ENCODE assay signal across 25 mouse cellular contexts in genomic region chr5:35600233-35600632, GRCm38 (mm10).
"Had no signal": no experiment of that assay in that cellular context is flagged by ENCODE, and none has a peak within 500 bp of the region (broad histone marks: within the 10 kb centered on the region; RNA-seq: fewer than 3 reads in every experiment).

No protein-coding gene starts in this region.

- H3K9ac ChIP-seq: kidney, embryonic 15.5 days; limb, embryonic 13.5 days; liver, embryonic 12.5 days; liver, embryonic 15.5 days; lung, embryonic 15.5 days; midbrain, embryonic 12.5 days; midbrain, embryonic 15.5 days; neural tube, embryonic 12.5 days; neural tube, embryonic 15.5 days; stomach, embryonic 15.5 days had no signal

- H3K9me3 ChIP-seq: kidney, embryonic 15.5 days; liver, embryonic 15.5 days; lung, embryonic 15.5 days; midbrain, embryonic 15.5 days; neural tube, embryonic 12.5 days; neural tube, embryonic 15.5 days; stomach, embryonic 15.5 days had no signal

- H3K27me3 ChIP-seq: kidney, embryonic 15.5 days; limb, embryonic 13.5 days; liver, embryonic 12.5 days; liver, embryonic 15.5 days; lung, embryonic 15.5 days; midbrain, embryonic 12.5 days; midbrain, embryonic 15.5 days; neural tube, embryonic 12.5 days; neural tube, embryonic 15.5 days; stomach, embryonic 15.5 days had no signal

- H3K4me2 ChIP-seq: kidney, embryonic 15.5 days; limb, embryonic 13.5 days; liver, embryonic 12.5 days; liver, embryonic 15.5 days; lung, embryonic 15.5 days; midbrain, embryonic 12.5 days; midbrain, embryonic 15.5 days; neural tube, embryonic 12.5 days; neural tube, embryonic 15.5 days; stomach, embryonic 15.5 days had no signal

- H3K4me3 ChIP-seq: kidney, embryonic 15.5 days; left cerebral cortex, adult 2 months; limb, embryonic 13.5 days; liver, embryonic 12.5 days; liver, embryonic 15.5 days; lung, embryonic 15.5 days; midbrain, embryonic 12.5 days; midbrain, embryonic 15.5 days; neural tube, embryonic 12.5 days; neural tube, embryonic 15.5 days; stomach, embryonic 15.5 days had no signal

- ATAC-seq: liver, embryonic 12.5 days; midbrain, embryonic 15.5 days had no signal

- H3K4me1 ChIP-seq: limb, embryonic 13.5 days; liver, embryonic 12.5 days; liver, embryonic 15.5 days; midbrain, embryonic 12.5 days; midbrain, embryonic 15.5 days; neural tube, embryonic 12.5 days; neural tube, embryonic 15.5 days; stomach, embryonic 15.5 days had no signal

- H3K27ac ChIP-seq: kidney, embryonic 15.5 days; left cerebral cortex, adult 2 months; limb, embryonic 13.5 days; liver, embryonic 12.5 days; liver, embryonic 15.5 days; lung, embryonic 15.5 days; macrophage; midbrain, embryonic 12.5 days; midbrain, embryonic 15.5 days; neural tube, embryonic 12.5 days; neural tube, embryonic 15.5 days; stomach, embryonic 15.5 days had no signal

- DNase-seq: kidney, adult 8-10 months; kidney, postnatal 10 days; kidney, postnatal 36 days; layer of hippocampus, postnatal 36 days; liver; lung, adult 18-20 months; lung, postnatal 14 days; right cerebral cortex, adult 18-20 months; right cerebral cortex, postnatal 14 days; right cerebral cortex, postnatal 4 days; spleen, adult 18-20 months; thymus, adult 18-20 months; thymus, postnatal 36 days had no signal
